Mouse (Mus musculus) adrenal gland, postnatal 25 days (tissue): Measurements from ENCODE around the gene Btnl4. TPM values are rescaled to one million over a fixed set of nuclear protein-coding genes. Genes with fewer than 3 reads are reported as not detected.
A peak's percentile ranks its signal among the peaks of the same experiment; 100 is the strongest.

Experiments used
- DNase-seq: peaks from one replicate; pipeline ENCODE4 v3.0.0; 2021; ENCODE audit warnings: mixed read lengths
- total RNA-seq: library from RNA; stranded (reverse); gene quantifications from 2 replicates; pipeline ENCODE4 v1.2.3, GENCODE M21; 2021

The Btnl4 gene
- total RNA-seq, 1 experiment from 2014 or later, result not detected

DNA sequence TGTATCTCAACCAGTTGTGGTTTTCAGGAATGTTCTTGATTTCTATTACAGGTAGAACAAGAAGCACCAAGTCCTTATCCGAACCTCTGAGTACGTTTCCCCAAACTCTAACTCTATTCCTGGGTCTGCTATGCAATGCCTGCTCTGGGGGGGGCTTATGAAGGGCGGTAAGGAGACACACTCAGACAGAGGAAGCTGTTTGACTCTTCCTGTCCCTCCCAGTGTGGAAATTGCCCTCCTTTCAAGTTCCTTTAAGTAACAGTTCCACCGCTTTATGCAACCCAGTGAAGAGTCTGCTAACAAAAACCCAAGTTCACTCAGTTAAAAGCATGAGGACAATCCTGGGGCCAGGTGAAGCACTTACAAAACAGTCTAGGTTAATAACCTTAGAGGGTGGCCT is 40.0 kb downstream of the Btnl4 start:
- DNase-seq, result no peak

- DNase-seq, result peak; percentile 26
Observed at GRCm38 (mm10) chr17:34427597-34427996, 49.5 kb downstream of the Btnl4 start.

- no peak for DNase-seq
Observed at GRCm38 (mm10) chr17:34420014-34420413, 57.1 kb downstream of the Btnl4 start.

Other genes starting within 250 kb of the Btnl4 start
- 0.43 TPM in 1 of 2 replicates, not detected in the other for gene H2-Ob, start 238.4 kb downstream of the Btnl4 start, total RNA-seq
- 15.5 and 17.0 TPM in 2 replicates for gene H2-Ab1, start 219.6 kb downstream of the Btnl4 start, total RNA-seq
- gene H2-Aa, start 189.5 kb downstream of the Btnl4 start, total RNA-seq, result 14.2 and 19.2 TPM in 2 replicates
- gene H2-Eb1, start 171.5 kb downstream of the Btnl4 start, total RNA-seq, result 14.0 and 18.1 TPM in 2 replicates
- not detected in 2 replicates for gene H2-Eb2, start 151.7 kb downstream of the Btnl4 start, total RNA-seq
- gene Btnl2, start 122.5 kb downstream of the Btnl4 start, total RNA-seq, result 0.43 TPM in 1 of 2 replicates, not detected in the other
- not detected in 2 replicates for gene Btnl1, start 100.2 kb downstream of the Btnl4 start, total RNA-seq
- 1.7 and 3.4 TPM in 2 replicates for gene BC051142, start 78.5 kb downstream of the Btnl4 start, total RNA-seq
- gene Btnl6, start 40.0 kb upstream of the Btnl4 start, total RNA-seq, result not detected in 2 replicates
- gene Notch4, start 87.0 kb upstream of the Btnl4 start, total RNA-seq, result 27.8 and 29.5 TPM in 2 replicates
- 4.6 and 4.9 TPM in 2 replicates for gene Gpsm3, start 112.5 kb upstream of the Btnl4 start, total RNA-seq
- 36.4 and 51.6 TPM in 2 replicates for gene Pbx2, start 113.9 kb upstream of the Btnl4 start, total RNA-seq
- gene Ager, start 120.5 kb upstream of the Btnl4 start, total RNA-seq, result 0.57 and 1.5 TPM in 2 replicates
- gene Rnf5, start 126.4 kb upstream of the Btnl4 start, total RNA-seq, result 79.3 and 91.3 TPM in 2 replicates
- gene Agpat1, start 126.9 kb upstream of the Btnl4 start, total RNA-seq, result 105 and 122 TPM in 2 replicates
- gene Egfl8, start 138.7 kb upstream of the Btnl4 start, total RNA-seq, result 3.0 and 3.8 TPM in 2 replicates
- 56.9 and 61.1 TPM in 2 replicates for gene Ppt2, start 151.2 kb upstream of the Btnl4 start, total RNA-seq
- 10.8 and 13.5 TPM in 2 replicates for gene Prrt1, start 152.2 kb upstream of the Btnl4 start, total RNA-seq
- 13.4 TPM in 2 replicates for gene Fkbpl, start 167.4 kb upstream of the Btnl4 start, total RNA-seq
- gene Atf6b, start 169.8 kb upstream of the Btnl4 start, total RNA-seq, result 50.4 and 52.5 TPM in 2 replicates
- gene Tnxb, start 193.2 kb upstream of the Btnl4 start, total RNA-seq, result 23.7 and 25.4 TPM in 2 replicates